Mouse (Mus musculus) erythroblast, embryonic 14.5 days (primary cell): ENCODE data around the gene Cadps.

Experiments used
- GATA1 ChIP-seq: IDR thresholded peaks from 2 replicates; pipeline ENCODE4 v1.6.1; 2012; ENCODE audit warnings: low read length, inconsistent platforms, mixed read lengths
- TAL1 ChIP-seq: IDR thresholded peaks from 3 replicates; pipeline ENCODE4 v1.6.1; 2012; ENCODE audit warnings: low read length, inconsistent platforms, mixed read lengths

GRCm38 (mm10) chr14:12821831-12822490, 918 bp downstream of the Cadps start:
- TF ChIP-seq GATA1 = no peak
- TF ChIP-seq TAL1 = no peak
